In genomic region chr11:35950466-35950865, GRCm38 (mm10) we compare ENCODE assay signal across 20 mouse cellular contexts. TPM values are rescaled to one million over a fixed set of nuclear protein-coding genes. Genes with fewer than 3 reads are reported as not detected.
DNase-seq lines count a peak whose midpoint lies in the region; ATAC-seq and TF ChIP-seq lines count a peak whose summit lies in the region.
"Had no signal": no experiment of that assay in that cellular context is flagged by ENCODE, and none has a peak within 500 bp of the region (broad histone marks: within the 10 kb centered on the region; RNA-seq: fewer than 3 reads in every experiment).

No protein-coding gene starts in this region.

- DNase-seq in kidney, adult 11 months: no peak
- DNase-seq in midbrain, embryonic 10.5 days (ENCODE audit: low spot score): no peak
- DNase-seq in liver, embryonic 11.5 days (ENCODE audit: low spot score): no peak
- no peak for DNase-seq in thymus, adult 2 months
- DNase-seq in ovary, postnatal 36 days (ENCODE audit: low spot score): no peak
- DNase-seq: B cell, adult 2 months; cerebellum, adult 2 months; heart, adult 2 months; layer of hippocampus, postnatal 36 days; left cerebral cortex, postnatal 4 days; thymus, postnatal 14 days had no signal

- H3K27me3 ChIP-seq in kidney, embryonic 15.5 days: no peaks in the 10 kb centered on the region
- H3K27me3 ChIP-seq in midbrain, embryonic 10.5 days (ENCODE audit: low read depth, poor library complexity, severe bottlenecking): no peaks in the 10 kb centered on the region
- H3K27me3 ChIP-seq in midbrain, embryonic 13.5 days: no peaks in the 10 kb centered on the region
- H3K27me3 ChIP-seq in liver, embryonic 11.5 days (replicated peaks; ENCODE audit: control insufficient read depth, insufficient read depth, low read length): no peaks in the 10 kb centered on the region
- H3K27me3 ChIP-seq in stomach, embryonic 16.5 days (ENCODE audit: control insufficient read depth, insufficient read depth, low read length): no peaks in the 10 kb centered on the region
- H3K27me3 ChIP-seq in thymus, adult 2 months (ENCODE audit: control insufficient read depth, insufficient read depth, low read length): no peaks in the 10 kb centered on the region
- H3K27me3 ChIP-seq: embryonic facial prominence, embryonic 12.5 days; hindbrain, embryonic 12.5 days; midbrain, embryonic 12.5 days; neural tube, embryonic 15.5 days had no signal

- no peak overlapping the region for H3K4me2 ChIP-seq in kidney, embryonic 15.5 days
- no peak overlapping the region for H3K4me2 ChIP-seq in midbrain, embryonic 13.5 days (replicated peaks)
- no peak overlapping the region for H3K4me2 ChIP-seq in liver, embryonic 11.5 days
- no peak overlapping the region for H3K4me2 ChIP-seq in stomach, embryonic 16.5 days (ENCODE audit: low read depth, low read length)
- H3K4me2 ChIP-seq: embryonic facial prominence, embryonic 12.5 days; hindbrain, embryonic 12.5 days; midbrain, embryonic 12.5 days; neural tube, embryonic 15.5 days had no signal

- WGBS in kidney, embryonic 15.5 days: 68% methylated on average over 7 of the region's 7 CpGs
- 89% methylated on average over 7 of the region's 7 CpGs for WGBS in midbrain, embryonic 10.5 days
- WGBS in midbrain, embryonic 13.5 days: 88% methylated on average over 7 of the region's 7 CpGs
- WGBS in liver, embryonic 11.5 days: 80% methylated on average over 7 of the region's 7 CpGs
- 61% methylated on average over 7 of the region's 7 CpGs for WGBS in stomach, embryonic 16.5 days
- 92% methylated on average over 7 of the region's 7 CpGs for WGBS in thymus, adult 2 months

- H3K4me3 ChIP-seq in kidney, embryonic 15.5 days (replicated peaks): no peak overlapping the region
- H3K4me3 ChIP-seq in midbrain, embryonic 10.5 days: no peak overlapping the region
- no peak overlapping the region for H3K4me3 ChIP-seq in midbrain, embryonic 13.5 days (replicated peaks)
- H3K4me3 ChIP-seq in liver, embryonic 11.5 days (ENCODE audit: low read depth, low read length): no peak overlapping the region
- no peak overlapping the region for H3K4me3 ChIP-seq in stomach, embryonic 16.5 days (replicated peaks; ENCODE audit: low read length)
- H3K4me3 ChIP-seq in thymus, adult 2 months (ENCODE audit: control insufficient read depth, insufficient read depth, low read length): no peak overlapping the region
- H3K4me3 ChIP-seq: embryonic facial prominence, embryonic 12.5 days; heart, adult 2 months; hindbrain, embryonic 12.5 days; midbrain, embryonic 12.5 days; myocyte; neural tube, embryonic 15.5 days had no signal

- peaks cover 51% of the 10 kb centered on the region for H3K4me1 ChIP-seq in kidney, embryonic 15.5 days
- H3K4me1 ChIP-seq in midbrain, embryonic 10.5 days: peaks cover 51% of the 10 kb centered on the region
- H3K4me1 ChIP-seq in midbrain, embryonic 13.5 days (replicated peaks): peaks cover 34% of the 10 kb centered on the region
- H3K4me1 ChIP-seq in liver, embryonic 11.5 days (replicated peaks; ENCODE audit: control insufficient read depth, insufficient read depth, low read length): peaks cover 13% of the 10 kb centered on the region; the same call in 1 of the 2 replicates
- peaks cover 19% of the 10 kb centered on the region for H3K4me1 ChIP-seq in stomach, embryonic 16.5 days (ENCODE audit: control insufficient read depth, insufficient read depth, low read length)
- H3K4me1 ChIP-seq in thymus, adult 2 months (replicated peaks; ENCODE audit: control insufficient read depth, insufficient read depth, low read length): no peaks in the 10 kb centered on the region

- H3K36me3 ChIP-seq in kidney, embryonic 15.5 days: no peaks in the 10 kb centered on the region
- H3K36me3 ChIP-seq in midbrain, embryonic 10.5 days: peaks cover 2% of the 10 kb centered on the region; the same call in 1 of the 2 replicates
- H3K36me3 ChIP-seq in midbrain, embryonic 13.5 days: no peaks in the 10 kb centered on the region
- H3K36me3 ChIP-seq in liver, embryonic 11.5 days (ENCODE audit: control insufficient read depth, insufficient read depth, low read length): no peaks in the 10 kb centered on the region
- no peaks in the 10 kb centered on the region for H3K36me3 ChIP-seq in stomach, embryonic 16.5 days (ENCODE audit: control insufficient read depth, insufficient read depth, low read length)
- no peaks in the 10 kb centered on the region for H3K36me3 ChIP-seq in thymus, adult 2 months (ENCODE audit: control insufficient read depth, insufficient read depth, low read length)
- H3K36me3 ChIP-seq: embryonic facial prominence, embryonic 12.5 days; hindbrain, embryonic 12.5 days; midbrain, embryonic 12.5 days; neural tube, embryonic 15.5 days had no signal

- ATAC-seq in kidney, embryonic 15.5 days (replicated peaks; ENCODE audit: low FRiP score): no peak
- no peak for ATAC-seq in midbrain, embryonic 13.5 days
- no peak for ATAC-seq in liver, embryonic 11.5 days (replicated peaks; ENCODE audit: low FRiP score)
- ATAC-seq in stomach, embryonic 16.5 days (ENCODE audit: insufficient read depth, low FRiP score): 0 out of 2 replicates have a peak, but pooled peaks have one; percentile 49
- ATAC-seq: activated CD4-positive, CD25-positive, alpha-beta regulatory T cell, adult 4 months had no signal

- H3K27ac ChIP-seq in kidney, embryonic 15.5 days: peak overlapping the region; percentile 87
- peak overlapping the region; percentile 52; the same call in 1 of the 2 replicates for H3K27ac ChIP-seq in midbrain, embryonic 10.5 days (replicated peaks)
- no peak overlapping the region for H3K27ac ChIP-seq in midbrain, embryonic 13.5 days
- H3K27ac ChIP-seq in liver, embryonic 11.5 days (ENCODE audit: low read depth, low read length): peak overlapping the region; percentile 77
- peak overlapping the region; percentile 75; the same call in 1 of the 2 replicates for H3K27ac ChIP-seq in stomach, embryonic 16.5 days (ENCODE audit: low read length)
- H3K27ac ChIP-seq in thymus, adult 2 months (ENCODE audit: control insufficient read depth, insufficient read depth, low read length): no peak overlapping the region
- H3K27ac ChIP-seq: embryonic facial prominence, embryonic 12.5 days; heart, adult 2 months; hindbrain, embryonic 12.5 days; midbrain, embryonic 12.5 days; neural tube, embryonic 15.5 days had no signal

- no peak overlapping the region for H3K9ac ChIP-seq in kidney, embryonic 15.5 days
- no peak overlapping the region for H3K9ac ChIP-seq in midbrain, embryonic 13.5 days (replicated peaks)
- H3K9ac ChIP-seq in liver, embryonic 11.5 days (ENCODE audit: low read depth, low read length): no peak overlapping the region
- no peak overlapping the region for H3K9ac ChIP-seq in stomach, embryonic 16.5 days (ENCODE audit: low read length)
- H3K9ac ChIP-seq: embryonic facial prominence, embryonic 12.5 days; hindbrain, embryonic 12.5 days; midbrain, embryonic 12.5 days; neural tube, embryonic 15.5 days had no signal

- no peak for TF ChIP-seq POLR2A in thymus, adult 2 months (IDR thresholded peaks at IDR 0.05; ENCODE audit: control insufficient read depth, extremely low read depth, insufficient read depth, low read length, poor library complexity)

- H3K9me3 ChIP-seq in kidney, embryonic 15.5 days (replicated peaks): no peaks in the 10 kb centered on the region
- H3K9me3 ChIP-seq in midbrain, embryonic 10.5 days (replicated peaks): no peaks in the 10 kb centered on the region
- no peaks in the 10 kb centered on the region for H3K9me3 ChIP-seq in midbrain, embryonic 13.5 days
- no peaks in the 10 kb centered on the region for H3K9me3 ChIP-seq in liver, embryonic 11.5 days (ENCODE audit: control insufficient read depth, low read length)
- no peaks in the 10 kb centered on the region for H3K9me3 ChIP-seq in stomach, embryonic 16.5 days (replicated peaks; ENCODE audit: control insufficient read depth, low read length)
- H3K9me3 ChIP-seq: hindbrain, embryonic 12.5 days; midbrain, embryonic 12.5 days; neural tube, embryonic 15.5 days had no signal

- TF ChIP-seq CTCF in thymus, adult 2 months (IDR thresholded peaks at IDR 0.05; ENCODE audit: borderline replicate concordance, control insufficient read depth, extremely low read depth, insufficient read depth, low read length, poor library complexity): no peak

RNA-seq across cellular contexts. Expression of gene Wwc1, which starts 29.9 kb away (rescaled TPM):
- 6.9 and 7.1 TPM in 2 replicates for polyA plus RNA-seq in kidney, embryonic 15.5 days (2015; fragmentation: Nextera tagmentation; extraction: Ambion mirVana)
- polyA plus RNA-seq in midbrain, embryonic 10.5 days (2016; fragmentation: Nextera tagmentation; extraction: Ambion mirVana): 5.0 and 5.3 TPM in 2 replicates
- polyA plus RNA-seq in midbrain, embryonic 13.5 days (2015; fragmentation: Nextera tagmentation; extraction: Ambion mirVana): 6.2 and 7.0 TPM in 2 replicates
- 2.2 and 4.1 TPM in 2 replicates for polyA plus RNA-seq in liver, embryonic 11.5 days (2014; fragmentation: Nextera tagmentation; extraction: Ambion mirVana)
- 5.0 and 5.8 TPM in 2 replicates for polyA plus RNA-seq in stomach, embryonic 16.5 days (2015; fragmentation: Nextera tagmentation; extraction: Ambion mirVana)
- 2.2 and 3.5 TPM in 2 replicates for polyA plus RNA-seq in thymus, adult 2 months (2012; rRNA removed)
- polyA plus RNA-seq: activated CD4-positive, CD25-positive, alpha-beta regulatory T cell, adult 4 months had no signal

Comparison
In these comparisons a context has a peak if more than half of its experiments do, and no peak if none do; other contexts are left out.
1. H3K27ac ChIP-seq: peak in kidney, embryonic 15.5 days (single experiment), midbrain, embryonic 10.5 days (single experiment), liver, embryonic 11.5 days (single experiment) and stomach, embryonic 16.5 days (single experiment); none in midbrain, embryonic 13.5 days (single experiment) and thymus, adult 2 months (single experiment).